In the genomic region with DNA sequence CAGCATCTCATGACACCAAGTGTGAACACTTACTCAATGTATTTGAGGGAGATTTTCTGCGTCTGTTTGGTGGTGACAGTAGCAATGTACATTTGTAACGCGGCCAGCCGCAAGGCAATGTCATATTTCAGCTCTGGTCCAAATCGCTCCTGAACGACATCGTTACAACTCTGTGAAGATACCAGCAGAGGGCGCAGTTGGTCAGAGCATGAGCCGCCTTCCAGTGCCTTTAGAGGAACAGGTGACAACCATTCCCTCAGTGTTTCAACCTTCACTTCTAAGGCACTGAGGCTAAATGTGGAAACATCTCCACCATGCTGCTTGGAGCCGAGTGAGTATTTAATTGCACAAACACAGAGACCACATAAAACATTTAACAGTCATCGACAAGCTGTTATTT, we compare ENCODE assay signal across 8 mouse cellular contexts.
A peak's percentile ranks its signal among the peaks of the same experiment; 100 is the strongest.
DNase-seq lines count a peak whose midpoint lies in the region; ATAC-seq and TF ChIP-seq lines count a peak whose summit lies in the region.

No protein-coding gene starts in this region.

- H3K9me3 ChIP-seq in forebrain, embryonic 12.5 days = no peaks in the 10 kb centered on the region
- H3K9me3 ChIP-seq in intestine, embryonic 14.5 days (ENCODE audit: control insufficient read depth, low read length) = no peaks in the 10 kb centered on the region
- no peaks in the 10 kb centered on the region for H3K9me3 ChIP-seq in midbrain, embryonic 13.5 days

- no peak overlapping the region for H3K9ac ChIP-seq in forebrain, embryonic 12.5 days
- H3K9ac ChIP-seq in intestine, embryonic 14.5 days (ENCODE audit: low read length) = no peak overlapping the region
- H3K9ac ChIP-seq in midbrain, embryonic 13.5 days (replicated peaks) = no peak overlapping the region

- H3K27ac ChIP-seq in gastrocnemius, adult 2 months = no peak overlapping the region
- H3K27ac ChIP-seq in forebrain, embryonic 12.5 days = no peak overlapping the region
- no peak overlapping the region for H3K27ac ChIP-seq in intestine, embryonic 14.5 days (ENCODE audit: low read depth)
- no peak overlapping the region for H3K27ac ChIP-seq in left cerebral cortex, adult 2 months
- H3K27ac ChIP-seq in midbrain, embryonic 13.5 days = no peak overlapping the region
- no peak overlapping the region for H3K27ac ChIP-seq in spleen, adult 2 months (ENCODE audit: insufficient read depth, low read length)

- H3K27me3 ChIP-seq in forebrain, embryonic 12.5 days = peaks cover 42% of the 10 kb centered on the region
- 0 out of 2 replicates have a peak, but pooled peaks cover 4% of the 10 kb centered on the region for H3K27me3 ChIP-seq in intestine, embryonic 14.5 days (replicated peaks; ENCODE audit: control insufficient read depth, insufficient read depth, low read length)
- peaks cover 55% of the 10 kb centered on the region for H3K27me3 ChIP-seq in midbrain, embryonic 13.5 days
- no peaks in the 10 kb centered on the region for H3K27me3 ChIP-seq in spleen, adult 2 months (ENCODE audit: control insufficient read depth, insufficient read depth, low read length)

- peak; percentile 82 for ATAC-seq in forebrain, embryonic 12.5 days (ENCODE audit: low FRiP score)
- ATAC-seq in intestine, embryonic 14.5 days (replicated peaks; ENCODE audit: low FRiP score, low TSS enrichment, low read depth) = peak; percentile 70
- ATAC-seq in midbrain, embryonic 13.5 days = peak; percentile 85

- intact Hi-C loops in gastrocnemius, adult 2 months (cut with DNase I) = no loop called here
- intact Hi-C loops in left cerebral cortex, adult 2 months (cut with DNase I) = no loop called here

- H3K4me3 ChIP-seq in gastrocnemius, adult 2 months = no peak overlapping the region
- no peak overlapping the region for H3K4me3 ChIP-seq in forebrain, embryonic 12.5 days (replicated peaks)
- H3K4me3 ChIP-seq in intestine, embryonic 14.5 days (ENCODE audit: low read depth, low read length) = no peak overlapping the region
- no peak overlapping the region for H3K4me3 ChIP-seq in left cerebral cortex, adult 2 months
- no peak overlapping the region for H3K4me3 ChIP-seq in midbrain, embryonic 13.5 days (replicated peaks)
- H3K4me3 ChIP-seq in spleen, adult 2 months (ENCODE audit: extremely low read depth, insufficient read depth, insufficient read length) = no peak overlapping the region

- TF ChIP-seq CTCF in gastrocnemius, adult 2 months (IDR thresholded peaks at IDR 0.05) = peak; percentile 63
- TF ChIP-seq CTCF in brain, embryonic 14.5 days (IDR thresholded peaks at IDR 0.05; ENCODE audit: borderline replicate concordance, extremely low read depth, insufficient read depth, insufficient read length) = peak; percentile 77
- TF ChIP-seq CTCF in left cerebral cortex, adult 2 months (IDR thresholded peaks at IDR 0.05) = peak; percentile 73
- peak; percentile 48; the same call in 1 of the 2 replicates for TF ChIP-seq CTCF in spleen, adult 2 months (IDR thresholded peaks at IDR 0.05; ENCODE audit: extremely low read depth, insufficient read depth, insufficient read length, insufficient replicate concordance)

- no peak overlapping the region for H3K4me2 ChIP-seq in forebrain, embryonic 12.5 days
- H3K4me2 ChIP-seq in intestine, embryonic 14.5 days (ENCODE audit: low read length) = no peak overlapping the region
- no peak overlapping the region for H3K4me2 ChIP-seq in midbrain, embryonic 13.5 days (replicated peaks)

- TF ChIP-seq POLR2A in brain, embryonic 14.5 days (IDR thresholded peaks at IDR 0.05; ENCODE audit: borderline replicate concordance, extremely low read depth, insufficient read depth, insufficient read length, poor library complexity, severe bottlenecking) = no peak
- no peak for TF ChIP-seq POLR2A in spleen, adult 2 months (IDR thresholded peaks at IDR 0.05; ENCODE audit: low read depth, low read length)

- peak; percentile 26 for DNase-seq in gastrocnemius, adult 2 months
- DNase-seq in gastrocnemius, postnatal 25 days = no peak
- DNase-seq in brain, embryonic 14.5 days (ENCODE audit: low read depth) = peak; percentile 81
- DNase-seq in intestine, embryonic 14.5 days (ENCODE audit: low spot score) = peak; percentile 63
- DNase-seq in left cerebral cortex, adult 2 months (ENCODE audit: extremely low spot score in 1 of 2, low spot score in 2 of 2) = peak; percentile 49 to 58
- DNase-seq in spleen, adult 2 months (ENCODE audit: low read depth in 1 of 2, low spot score in 2 of 2) = peak; percentile 11 to 22

- no peaks in the 10 kb centered on the region for H3K36me3 ChIP-seq in forebrain, embryonic 12.5 days (replicated peaks)
- no peaks in the 10 kb centered on the region for H3K36me3 ChIP-seq in intestine, embryonic 14.5 days (ENCODE audit: control insufficient read depth, insufficient read depth, low read length)
- no peaks in the 10 kb centered on the region for H3K36me3 ChIP-seq in midbrain, embryonic 13.5 days
- H3K36me3 ChIP-seq in spleen, adult 2 months (ENCODE audit: control insufficient read depth, insufficient read depth, low read length) = no peaks in the 10 kb centered on the region

- 40% methylated on average over 11 of the region's 11 CpGs for WGBS in forebrain, embryonic 12.5 days
- 33% methylated on average over 11 of the region's 11 CpGs for WGBS in intestine, embryonic 14.5 days
- WGBS in midbrain, embryonic 13.5 days = 45% methylated on average over 11 of the region's 11 CpGs
- 33% methylated on average over 11 of the region's 11 CpGs for WGBS in spleen, adult 2 months

- H3K4me1 ChIP-seq in forebrain, embryonic 12.5 days = no peaks in the 10 kb centered on the region
- no peaks in the 10 kb centered on the region for H3K4me1 ChIP-seq in intestine, embryonic 14.5 days (replicated peaks; ENCODE audit: control insufficient read depth, insufficient read depth, low read length)
- no peaks in the 10 kb centered on the region for H3K4me1 ChIP-seq in midbrain, embryonic 13.5 days (replicated peaks)
- H3K4me1 ChIP-seq in spleen, adult 2 months (ENCODE audit: control insufficient read depth, insufficient read depth, insufficient read length) = no peaks in the 10 kb centered on the region
